Mouse (Mus musculus) gastrocnemius, adult 18-20 months (tissue): ENCODE data around the gene Mcrip2. TPM values are rescaled to one million over a fixed set of nuclear protein-coding genes. Genes with fewer than 3 reads are reported as not detected.

Experiments used
- DNase-seq: peaks from one replicate; pipeline ENCODE4 v3.0.0; 2021; ENCODE audit warnings: low spot score
- microRNA-seq: library from miRNA; unstranded; fragments of <30 nt; microRNA quantifications from one replicate; pipeline ENCODE4 v1.2.0, GENCODE M21; 2021
- total RNA-seq, 2 experiments: library from RNA; stranded (reverse); gene quantifications; 2 replicates each; pipeline ENCODE4 v1.2.3; 2021

Mcrip2 gene
- total RNA-seq, 2 experiments from 2014 or later = 84.2 to 102 TPM

DNA sequence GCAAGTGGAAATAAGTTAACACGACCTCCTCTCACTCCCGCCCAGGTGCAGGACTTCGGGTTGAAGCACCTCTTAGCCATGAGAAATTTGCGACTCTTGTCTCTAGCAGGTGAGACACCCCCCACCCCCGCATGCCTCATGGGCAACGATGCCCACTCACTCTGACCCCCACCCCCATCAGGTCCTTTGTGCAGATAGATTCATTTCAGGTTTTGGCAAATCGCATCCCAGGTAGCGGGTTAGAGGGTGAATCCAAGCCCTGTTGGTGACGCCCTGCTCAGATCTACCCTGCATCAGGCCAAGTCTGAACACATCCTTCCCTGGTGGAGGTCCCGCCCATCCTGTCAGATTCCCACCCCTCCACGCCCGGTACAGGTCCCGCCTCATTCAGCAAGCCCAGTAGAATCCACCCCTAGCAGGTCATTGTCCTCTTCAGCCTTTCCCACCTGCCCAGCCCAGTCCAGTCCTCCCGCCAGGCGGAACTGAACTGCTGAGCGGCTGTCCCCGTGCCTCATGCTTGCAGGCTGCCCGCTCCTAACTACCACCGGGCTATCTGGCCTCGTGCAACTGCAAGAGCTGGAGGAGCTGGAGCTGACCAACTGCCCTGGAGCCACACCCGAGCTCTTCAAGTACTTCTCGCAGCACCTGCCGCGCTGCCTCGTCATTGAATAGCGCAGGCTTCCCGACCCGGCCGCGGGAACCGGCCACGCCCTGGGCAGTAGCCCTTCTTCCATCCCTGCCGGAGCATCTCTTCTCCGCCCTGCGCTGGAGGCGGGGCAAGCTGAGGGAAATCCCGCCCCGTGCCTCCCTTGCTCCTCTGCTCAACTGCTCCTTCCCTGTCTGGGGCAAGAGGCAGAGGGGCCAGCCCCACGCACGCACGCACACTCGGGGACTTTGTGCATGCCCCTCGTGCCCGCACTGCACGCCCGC lies 49.4 kb downstream of the Mcrip2 start:
- no peak for DNase-seq

DNA sequence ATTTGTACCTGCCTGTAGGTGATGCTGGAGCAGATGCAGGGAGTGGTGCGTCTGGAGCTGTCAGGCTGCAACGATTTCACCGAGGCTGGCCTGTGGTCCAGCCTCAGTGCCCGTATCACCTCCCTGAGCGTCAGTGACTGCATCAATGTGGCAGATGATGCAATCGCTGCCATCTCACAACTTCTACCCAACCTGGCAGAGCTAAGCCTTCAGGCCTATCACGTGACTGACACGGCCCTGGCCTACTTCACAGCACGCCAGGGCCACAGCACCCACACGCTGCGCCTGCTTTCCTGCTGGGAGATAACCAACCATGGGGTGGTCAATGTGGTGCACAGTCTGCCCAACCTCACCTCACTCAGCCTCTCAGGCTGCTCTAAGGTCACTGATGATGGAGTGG lies 50.9 kb downstream of the Mcrip2 start:
- no peak for DNase-seq

Small RNA genes lying within 50 kb of the gene (microRNA-seq; reads per million reads assigned to microRNA genes)
- gene Mir3082 = not detected

Other genes with a start within 250 kb of the Mcrip2 start
- gene Gng13, start 151.6 kb downstream of the Mcrip2 start, total RNA-seq = not detected
- gene Chtf18, start 141.3 kb downstream of the Mcrip2 start, total RNA-seq = 1 to 10 TPM in 1 of 2 experiments, under 1 TPM in 1; 0.47 to 1.1 TPM
- 1 to 10 TPM; 3.5 to 4.2 TPM for gene Rpusd1, start 141.1 kb downstream of the Mcrip2 start, total RNA-seq
- not detected for gene Mslnl, start 132.7 kb downstream of the Mcrip2 start, total RNA-seq
- gene Msln, start 114.4 kb downstream of the Mcrip2 start, total RNA-seq = under 1 TPM; 0.26 to 0.46 TPM
- 10 to 100 TPM; 27.3 to 29.2 TPM for gene Narfl, start 95.0 kb downstream of the Mcrip2 start, total RNA-seq
- 10 to 100 TPM; 10.6 to 10.7 TPM for gene Haghl, start 83.1 kb downstream of the Mcrip2 start, total RNA-seq
- gene Ccdc78, start 82.2 kb downstream of the Mcrip2 start, total RNA-seq = not detected
- gene Fam173a, start 75.9 kb downstream of the Mcrip2 start, total RNA-seq = 10 to 100 TPM; 42.2 to 46.8 TPM
- not detected for gene AC134908.4, start 73.1 kb downstream of the Mcrip2 start, total RNA-seq
- 10 to 100 TPM; 40.1 to 48.4 TPM for gene Metrn, start 71.6 kb downstream of the Mcrip2 start, total RNA-seq
- under 1 TPM; 0.62 to 0.91 TPM for gene Fbxl16, start 59.7 kb downstream of the Mcrip2 start, total RNA-seq
- 1 to 10 TPM; 9.6 to 9.8 TPM for gene Wdr24, start 45.1 kb downstream of the Mcrip2 start, total RNA-seq
- gene Jmjd8, start 39.9 kb downstream of the Mcrip2 start, total RNA-seq = 10 to 100 TPM; 12.6 to 14.2 TPM
- 10 to 100 TPM; 88.4 to 92.9 TPM for gene Stub1, start 35.4 kb downstream of the Mcrip2 start, total RNA-seq
- 10 to 100 TPM; 10.7 to 14.7 TPM for gene Rhbdl1, start 31.5 kb downstream of the Mcrip2 start, total RNA-seq
- 10 to 100 TPM; 10.0 to 11.8 TPM for gene Gm20683, start 27.0 kb downstream of the Mcrip2 start, total RNA-seq
- gene Rhot2, start 23.9 kb downstream of the Mcrip2 start, total RNA-seq = 10 to 100 TPM; 72.4 to 72.9 TPM
- gene Wdr90, start 7.3 kb downstream of the Mcrip2 start, total RNA-seq = under 1 TPM; 0.55 to 0.64 TPM
- 10 to 100 TPM; 25.4 to 33.4 TPM for gene Mettl26, start 6.3 kb upstream of the Mcrip2 start, total RNA-seq
- gene Wfikkn1, start 12.1 kb upstream of the Mcrip2 start, total RNA-seq = under 1 TPM; 0.43 to 0.62 TPM
- gene Rab40c, start 51.0 kb upstream of the Mcrip2 start, total RNA-seq = 10 to 100 TPM in 1 of 2 experiments, 1 to 10 TPM in 1; 7.6 to 11.1 TPM
- gene Pigq, start 76.2 kb upstream of the Mcrip2 start, total RNA-seq = 10 to 100 TPM; 19.9 to 22.2 TPM
- not detected for gene Nhlrc4, start 76.2 kb upstream of the Mcrip2 start, total RNA-seq
- not detected for gene A930017K11Rik, start 83.8 kb upstream of the Mcrip2 start, total RNA-seq
- 1 to 10 TPM; 4.4 to 6.5 TPM for gene Capn15, start 117.0 kb upstream of the Mcrip2 start, total RNA-seq
- gene Rab11fip3, start 200.8 kb upstream of the Mcrip2 start, total RNA-seq = 10 to 100 TPM; 88.9 to 96.2 TPM
- gene Decr2, start 221.6 kb upstream of the Mcrip2 start, total RNA-seq = 1 to 10 TPM; 2.6 to 2.8 TPM
- 1 to 10 TPM; 2.5 to 2.9 TPM for gene Nme4, start 226.8 kb upstream of the Mcrip2 start, total RNA-seq
- gene Tmem8, start 244.5 kb upstream of the Mcrip2 start, total RNA-seq = 1 to 10 TPM; 2.0 to 3.9 TPM